Mouse (Mus musculus) ES-Bruce4 (cell line): ENCODE data around the gene Cul9.

ENCODE experiments used
- CTCF ChIP-seq: IDR thresholded peaks from one replicate; pipeline ENCODE4 v1.8.1; 2011; ENCODE audit warnings: low read depth, low read length
- EP300 ChIP-seq: IDR thresholded peaks from 2 replicates; pipeline ENCODE4 v1.6.1; 2011; ENCODE audit warnings: low read depth, low read length; ENCODE audit not compliant: insufficient read depth
- POLR2A ChIP-seq: IDR thresholded peaks from one replicate; pipeline ENCODE4 v1.8.1; 2011; ENCODE audit warnings: low read length; ENCODE audit not compliant: insufficient read depth

DNA sequence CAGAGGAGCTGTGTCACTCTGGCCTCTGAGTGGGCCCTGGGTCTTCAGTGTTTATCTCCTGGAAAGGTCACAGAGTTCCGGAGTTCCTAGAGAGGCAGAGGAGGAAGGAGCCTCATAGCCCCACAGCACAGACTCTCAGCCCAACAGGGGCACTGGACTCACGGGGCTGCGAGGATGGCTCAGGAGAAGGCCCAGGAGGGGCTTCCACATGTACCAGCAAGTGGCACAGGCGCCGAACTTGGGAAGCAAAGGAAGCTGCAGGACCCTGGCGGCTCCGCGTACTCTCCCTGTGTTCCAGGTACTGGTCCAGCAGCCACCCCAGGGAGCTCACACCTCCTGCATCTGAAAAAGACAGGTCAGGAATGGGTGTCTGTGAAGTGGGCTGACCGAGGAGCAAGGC, 25.0 kb downstream of the Cul9 start:
- TF ChIP-seq CTCF (no peak), POLR2A (no peak), EP300 (no peak)
